In the genomic region with DNA sequence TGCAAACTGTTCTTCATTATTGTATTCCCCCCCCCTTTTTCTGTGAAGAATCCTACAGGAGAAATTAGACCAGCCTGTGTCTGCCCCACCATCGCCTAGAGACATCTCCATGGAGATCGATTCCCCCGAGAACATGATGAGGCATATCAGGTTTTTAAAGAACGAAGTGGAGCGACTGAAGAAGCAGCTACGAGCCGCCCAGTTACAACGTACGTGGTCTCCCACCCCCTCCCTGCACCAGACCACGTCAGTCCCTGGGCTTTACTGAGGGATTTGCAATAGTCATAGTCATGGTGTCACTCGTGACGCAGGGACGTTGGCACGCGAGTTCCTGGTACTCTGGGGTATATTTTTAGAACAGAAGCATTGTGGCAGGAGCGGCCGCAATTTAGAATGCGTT, we compare ENCODE assay signal across 10 mouse cellular contexts. TPM values are rescaled to one million over a fixed set of nuclear protein-coding genes. Genes with fewer than 3 reads are reported as not detected.
DNase-seq lines count a peak whose midpoint lies in the region; ATAC-seq and TF ChIP-seq lines count a peak whose summit lies in the region.
"Had no signal": no experiment of that assay in that cellular context is flagged by ENCODE, and none has a peak within 500 bp of the region (broad histone marks: within the 10 kb centered on the region; RNA-seq: fewer than 3 reads in every experiment).

No protein-coding gene starts in this region.

- H3K4me1 ChIP-seq in forebrain, postnatal 0 days (ENCODE audit: insufficient read depth), result no peaks in the 10 kb centered on the region
- H3K4me1 ChIP-seq in forebrain, embryonic 16.5 days (replicated peaks; ENCODE audit: control insufficient read depth, insufficient read depth, low read length), result peaks cover 2% of the 10 kb centered on the region; the same call in 1 of the 2 replicates
- H3K4me1 ChIP-seq in hindbrain, embryonic 10.5 days (replicated peaks), result peaks cover 18% of the 10 kb centered on the region
- peaks cover 3% of the 10 kb centered on the region; the same call in 1 of the 2 replicates for H3K4me1 ChIP-seq in midbrain, embryonic 12.5 days
- H3K4me1 ChIP-seq: liver, embryonic 13.5 days had no signal

- peaks cover 35% of the 10 kb centered on the region for H3K36me3 ChIP-seq in forebrain, postnatal 0 days (ENCODE audit: insufficient read depth)
- H3K36me3 ChIP-seq in forebrain, embryonic 16.5 days (ENCODE audit: control insufficient read depth, insufficient read depth), result no peaks in the 10 kb centered on the region; the same call in 1 of the 2 replicates
- H3K36me3 ChIP-seq in hindbrain, embryonic 10.5 days, result peaks cover 60% of the 10 kb centered on the region
- H3K36me3 ChIP-seq in midbrain, embryonic 12.5 days, result peaks cover 25% of the 10 kb centered on the region

- H3K9ac ChIP-seq in forebrain, postnatal 0 days, result 0 out of 2 replicates have a peak overlapping the region, but pooled peaks have one; percentile 22
- H3K9ac ChIP-seq in forebrain, embryonic 16.5 days (replicated peaks; ENCODE audit: low read depth, low read length), result no peak overlapping the region
- H3K9ac ChIP-seq in midbrain, embryonic 12.5 days (replicated peaks), result no peak overlapping the region
- H3K9ac ChIP-seq: liver, embryonic 13.5 days had no signal

- ATAC-seq in forebrain, postnatal 0 days, result peak; percentile 59
- ATAC-seq in forebrain, embryonic 16.5 days, result no peak
- ATAC-seq in midbrain, embryonic 12.5 days (ENCODE audit: low FRiP score, low read depth), result no peak
- ATAC-seq in erythroblast, adult 5-6 weeks (replicated peaks; ENCODE audit: low FRiP score, poor library complexity, severe bottlenecking), result no peak

- H3K4me3 ChIP-seq in forebrain, postnatal 0 days (ENCODE audit: low read depth, low read length), result no peak overlapping the region
- H3K4me3 ChIP-seq in forebrain, embryonic 16.5 days (replicated peaks; ENCODE audit: low read length), result no peak overlapping the region
- H3K4me3 ChIP-seq in hindbrain, embryonic 10.5 days, result no peak overlapping the region
- no peak overlapping the region for H3K4me3 ChIP-seq in midbrain, embryonic 12.5 days
- H3K4me3 ChIP-seq: liver, embryonic 13.5 days had no signal

- no peak for TF ChIP-seq POLR2A in brain, embryonic 14.5 days (IDR thresholded peaks at IDR 0.05; ENCODE audit: borderline replicate concordance, extremely low read depth, insufficient read depth, insufficient read length, poor library complexity, severe bottlenecking)

- WGBS in forebrain, postnatal 0 days, result 75% methylated on average over 18 of the region's 18 CpGs
- 79% methylated on average over 18 of the region's 18 CpGs for WGBS in forebrain, embryonic 16.5 days
- 81% methylated on average over 18 of the region's 18 CpGs for WGBS in hindbrain, embryonic 10.5 days
- WGBS in midbrain, embryonic 12.5 days, result 80% methylated on average over 18 of the region's 18 CpGs

- no peak overlapping the region for H3K27ac ChIP-seq in forebrain, postnatal 0 days (ENCODE audit: low read depth, low read length)
- no peak overlapping the region for H3K27ac ChIP-seq in forebrain, embryonic 16.5 days (ENCODE audit: low read length)
- peak overlapping the region; percentile 41 for H3K27ac ChIP-seq in hindbrain, embryonic 10.5 days
- peak overlapping the region; percentile 25; the same call in 1 of the 2 replicates for H3K27ac ChIP-seq in midbrain, embryonic 12.5 days (replicated peaks)
- H3K27ac ChIP-seq: kidney, postnatal 0 days; liver, embryonic 13.5 days had no signal

- no peak overlapping the region for H3K4me2 ChIP-seq in forebrain, postnatal 0 days (ENCODE audit: low read depth)
- H3K4me2 ChIP-seq in forebrain, embryonic 16.5 days (ENCODE audit: low read length), result no peak overlapping the region
- H3K4me2 ChIP-seq in midbrain, embryonic 12.5 days (replicated peaks), result no peak overlapping the region
- H3K4me2 ChIP-seq: liver, embryonic 13.5 days had no signal

- no peaks in the 10 kb centered on the region for H3K27me3 ChIP-seq in forebrain, postnatal 0 days (ENCODE audit: insufficient read depth, low read length)
- H3K27me3 ChIP-seq in forebrain, embryonic 16.5 days (replicated peaks; ENCODE audit: control insufficient read depth, insufficient read depth, low read length), result no peaks in the 10 kb centered on the region
- no peaks in the 10 kb centered on the region for H3K27me3 ChIP-seq in hindbrain, embryonic 10.5 days (ENCODE audit: insufficient read depth, poor library complexity, severe bottlenecking)
- H3K27me3 ChIP-seq in midbrain, embryonic 12.5 days, result no peaks in the 10 kb centered on the region
- H3K27me3 ChIP-seq: liver, embryonic 13.5 days had no signal

- DNase-seq in forebrain, postnatal 0 days, result peak; percentile 40
- peak; percentile 58 for DNase-seq in brain, embryonic 14.5 days (ENCODE audit: low read depth)
- DNase-seq in hindbrain, embryonic 10.5 days (ENCODE audit: low spot score), result no peak
- no peak for DNase-seq in thymus, postnatal 25 days
- DNase-seq in thymus, postnatal 0 days (ENCODE audit: low spot score), result no peak
- DNase-seq: liver, embryonic 13.5 days had no signal

- no peaks in the 10 kb centered on the region for H3K9me3 ChIP-seq in forebrain, postnatal 0 days (ENCODE audit: low read length)
- no peaks in the 10 kb centered on the region for H3K9me3 ChIP-seq in forebrain, embryonic 16.5 days (ENCODE audit: control insufficient read depth, low read length)
- H3K9me3 ChIP-seq in hindbrain, embryonic 10.5 days, result no peaks in the 10 kb centered on the region
- H3K9me3 ChIP-seq in midbrain, embryonic 12.5 days, result no peaks in the 10 kb centered on the region
- H3K9me3 ChIP-seq: liver, embryonic 13.5 days had no signal

- TF ChIP-seq CTCF in forebrain, postnatal 0 days (IDR thresholded peaks at IDR 0.05; ENCODE audit: low read depth), result no peak
- TF ChIP-seq CTCF in brain, embryonic 14.5 days (IDR thresholded peaks at IDR 0.05; ENCODE audit: borderline replicate concordance, extremely low read depth, insufficient read depth, insufficient read length), result no peak

RNA-seq across cellular contexts. Expression of a gene that starts 35.4 kb away (rescaled TPM):
- total RNA-seq in forebrain, postnatal 0 days (2014; rRNA removed), result 1.00 and 5.1 TPM in 2 replicates
- 1.1 and 2.7 TPM in 2 replicates for polyA plus RNA-seq in forebrain, postnatal 0 days (2015; fragmentation: Nextera tagmentation; extraction: Ambion mirVana)
- not detected in 2 replicates for polyA plus RNA-seq in forebrain, embryonic 16.5 days (2015; fragmentation: Nextera tagmentation; extraction: Ambion mirVana)
- polyA plus RNA-seq in brain, embryonic 14.5 days (2012; rRNA removed), result 0.82 and 1.2 TPM in 2 replicates
- 0.71 and 1.2 TPM in 2 replicates for polyA plus RNA-seq in hindbrain, embryonic 10.5 days (2016; fragmentation: Nextera tagmentation; extraction: Ambion mirVana)
- 0.75 and 0.81 TPM in 2 replicates for polyA plus RNA-seq in midbrain, embryonic 12.5 days (2016; fragmentation: Nextera tagmentation; extraction: Ambion mirVana)
- polyA plus RNA-seq in thymus, postnatal 0 days (2015; fragmentation: Nextera tagmentation; extraction: Ambion mirVana), result 2.4 and 3.0 TPM in 2 replicates
- not detected in 2 replicates for total RNA-seq in erythroblast, adult 5-6 weeks (2015; ENCODE audit: low replicate concordance)
- total RNA-seq in erythroblast, adult 5-6 weeks (2017; ENCODE audit: low replicate concordance), result not detected in 2 replicates

Comparison
In these comparisons a context has a peak if more than half of its experiments do, and no peak if none do; other contexts are left out.
1. DNase-seq: peak in forebrain, postnatal 0 days (single experiment) and brain, embryonic 14.5 days (single experiment); none in hindbrain, embryonic 10.5 days (single experiment), thymus, postnatal 25 days (single experiment) and thymus, postnatal 0 days (single experiment).
2. H3K27ac ChIP-seq: peak in hindbrain, embryonic 10.5 days (single experiment) and midbrain, embryonic 12.5 days (single experiment); none in forebrain, postnatal 0 days (single experiment) and forebrain, embryonic 16.5 days (single experiment).